Mouse (Mus musculus): Measurements from ENCODE around the gene Farp1.

GRCm38 (mm10) chr14:121101531-121101930 lies 66.5 kb downstream of the Farp1 start:
- no peak for TF ChIP-seq CTCF (IDR thresholded peaks at IDR 0.05; ENCODE audit: low read depth, low read length)
- TF ChIP-seq POLR2A (IDR thresholded peaks at IDR 0.05; ENCODE audit: extremely low read depth, insufficient read depth, low read length) = no peak
